Mouse (Mus musculus): Measurements from ENCODE around the gene Ccdc155. TPM values are rescaled to one million over a fixed set of nuclear protein-coding genes. Genes with fewer than 3 reads are reported as not detected.
A peak's percentile ranks its signal among the peaks of the same experiment; 100 is the strongest.
"Not testable (repeated sequence)": the region's sequence is repeated elsewhere in the genome, so short reads cannot be mapped to it uniquely, and the experiment has no call there.

The Ccdc155 gene
- polyA plus RNA-seq, 1 experiment from 2014 or later, result 0.64 TPM

GRCm38 (mm10) chr7:45182606-45183005, 22.1 kb downstream of the Ccdc155 start:
- H3K27ac ChIP-seq, result no peak overlapping the region
- H3K9ac ChIP-seq, result no peak overlapping the region
- H3K9me3 ChIP-seq, result no peaks in the 10 kb centered on the region
- H3K4me3 ChIP-seq (replicated peaks), result peak overlapping the region; percentile 32
- peaks cover 7% of the 10 kb centered on the region; the same call in 1 of the 2 replicates for H3K4me1 ChIP-seq
- H3K36me3 ChIP-seq, result no peaks in the 10 kb centered on the region
- no peak for ATAC-seq (ENCODE audit: insufficient read depth, low FRiP score, low read depth)
- H3K4me2 ChIP-seq, result peak overlapping the region; percentile 66
- peaks cover 89% of the 10 kb centered on the region for H3K27me3 ChIP-seq (replicated peaks)
- 11% methylated on average over 11 of the region's 11 CpGs for WGBS

- WGBS, result under 1% methylated on average over 34 of the region's 34 CpGs
- Histone ChIP-seq H3K4me2 (peak overlapping the region; percentile 66), H3K27ac (no peak overlapping the region), H3K36me3 (no peaks in the 10 kb centered on the region), H3K27me3 (replicated peaks) (peaks cover 93% of the 10 kb centered on the region), H3K4me3 (replicated peaks) (peak overlapping the region; percentile 32), H3K9me3 (no peaks in the 10 kb centered on the region), H3K9ac (no peak overlapping the region), H3K4me1 (peaks cover 7% of the 10 kb centered on the region; the same call in 1 of the 2 replicates)
- peak; percentile 93 for ATAC-seq (ENCODE audit: insufficient read depth, low FRiP score, low read depth)
Measured at GRCm38 (mm10) chr7:45182199-45182601, 22.5 kb downstream of the Ccdc155 start.

- 6% methylated on average over 35 of the region's 35 CpGs for WGBS
- Histone ChIP-seq H3K4me1 (peaks cover 7% of the 10 kb centered on the region; the same call in 1 of the 2 replicates), H3K36me3 (no peaks in the 10 kb centered on the region), H3K9me3 (no peaks in the 10 kb centered on the region), H3K27me3 (replicated peaks) (peaks cover 96% of the 10 kb centered on the region), H3K9ac (no peak overlapping the region), H3K4me2 (peak overlapping the region; percentile 66), H3K27ac (no peak overlapping the region), H3K4me3 (replicated peaks) (no peak overlapping the region)
- ATAC-seq (ENCODE audit: insufficient read depth, low FRiP score, low read depth), result no peak
Measured at GRCm38 (mm10) chr7:45181540-45181939, 23.2 kb downstream of the Ccdc155 start.

GRCm38 (mm10) chr7:45180896-45181477, 23.7 kb downstream of the Ccdc155 start, which contains the start of gene Pth2:
Gene Pth2 (plus strand): TSS chr7:45180995.
- no peak for ATAC-seq (ENCODE audit: insufficient read depth, low FRiP score, low read depth)
- Histone ChIP-seq H3K4me1 (peaks cover 12% of the 10 kb centered on the region), H3K4me3 (replicated peaks) (no peak within 1 kb of the TSS), H3K9me3 (no peaks in the 10 kb centered on the region), H3K27ac (no peak within 1 kb of the TSS), H3K27me3 (replicated peaks) (peaks cover 98% of the 10 kb centered on the region), H3K9ac (no peak within 1 kb of the TSS), H3K36me3 (no peaks in the 10 kb centered on the region), H3K4me2 (peak within 1 kb of the TSS; percentile 66)
- 18% methylated on average over 20 of the region's 20 CpGs for WGBS

- WGBS, result 23% methylated on average over 7 of the region's 7 CpGs
- Histone ChIP-seq H3K4me1 (peaks cover 13% of the 10 kb centered on the region), H3K27ac (no peak within 1 kb of the TSS), H3K27me3 (replicated peaks) (peaks cover 99% of the 10 kb centered on the region), H3K36me3 (no peaks in the 10 kb centered on the region), H3K9ac (no peak within 1 kb of the TSS), H3K4me2 (no peak within 1 kb of the TSS), H3K9me3 (no peaks in the 10 kb centered on the region), H3K4me3 (replicated peaks) (no peak within 1 kb of the TSS)
- no peak for ATAC-seq (ENCODE audit: insufficient read depth, low FRiP score, low read depth)
Measured at GRCm38 (mm10) chr7:45179469-45179868, 25.2 kb downstream of the Ccdc155 start, which contains the start of gene Gfy. Gene Gfy (minus strand): TSS chr7:45179569.

- Histone ChIP-seq H3K4me3 (replicated peaks) (no peak overlapping the region), H3K9ac (no peak overlapping the region), H3K27ac (no peak overlapping the region), H3K9me3 (no peaks in the 10 kb centered on the region), H3K4me1 (peaks cover 13% of the 10 kb centered on the region), H3K27me3 (replicated peaks) (peaks cover 96% of the 10 kb centered on the region), H3K4me2 (no peak overlapping the region), H3K36me3 (no peaks in the 10 kb centered on the region)
- no peak for ATAC-seq (ENCODE audit: insufficient read depth, low FRiP score, low read depth)
- 24% methylated on average over 7 of the region's 7 CpGs for WGBS
Measured at GRCm38 (mm10) chr7:45178550-45178949, 26.1 kb downstream of the Ccdc155 start.

- Histone ChIP-seq H3K27ac (no peak overlapping the region), H3K27me3 (replicated peaks) (peaks cover 86% of the 10 kb centered on the region), H3K4me1 (peaks cover 6% of the 10 kb centered on the region), H3K4me3 (replicated peaks) (peak overlapping the region; percentile 13; the same call in 1 of the 2 replicates), H3K4me2 (peak overlapping the region; percentile 32), H3K9me3 (no peaks in the 10 kb centered on the region), H3K9ac (no peak overlapping the region), H3K36me3 (no peaks in the 10 kb centered on the region)
- WGBS, result 3% methylated on average over 30 of the region's 31 CpGs
- ATAC-seq (ENCODE audit: insufficient read depth, low FRiP score, low read depth), result no peak
Measured at GRCm38 (mm10) chr7:45176356-45176755, 28.3 kb downstream of the Ccdc155 start.

GRCm38 (mm10) chr7:45175929-45176328, 28.8 kb downstream of the Ccdc155 start:
- peaks cover 6% of the 10 kb centered on the region for H3K4me1 ChIP-seq
- H3K4me3 ChIP-seq (replicated peaks), result peak overlapping the region; percentile 13; the same call in 1 of the 2 replicates
- H3K9me3 ChIP-seq, result no peaks in the 10 kb centered on the region
- under 1% methylated on average over 23 of the region's 23 CpGs for WGBS
- peaks cover 82% of the 10 kb centered on the region for H3K27me3 ChIP-seq (replicated peaks)
- no peak overlapping the region for H3K9ac ChIP-seq
- H3K27ac ChIP-seq, result no peak overlapping the region
- peak overlapping the region; percentile 32 for H3K4me2 ChIP-seq
- ATAC-seq (ENCODE audit: insufficient read depth, low FRiP score, low read depth), result no peak
- no peaks in the 10 kb centered on the region for H3K36me3 ChIP-seq

GRCm38 (mm10) chr7:45175398-45175797, 29.3 kb downstream of the Ccdc155 start:
- no peak for ATAC-seq (ENCODE audit: insufficient read depth, low FRiP score, low read depth)
- H3K27me3 ChIP-seq (replicated peaks), result peaks cover 76% of the 10 kb centered on the region
- H3K4me2 ChIP-seq, result no peak overlapping the region
- peaks cover 6% of the 10 kb centered on the region for H3K4me1 ChIP-seq
- no peak overlapping the region for H3K27ac ChIP-seq
- no peaks in the 10 kb centered on the region for H3K36me3 ChIP-seq
- H3K9ac ChIP-seq, result no peak overlapping the region
- H3K9me3 ChIP-seq, result no peaks in the 10 kb centered on the region
- no peak overlapping the region for H3K4me3 ChIP-seq (replicated peaks)
- 4% methylated on average over 13 of the region's 13 CpGs for WGBS

GRCm38 (mm10) chr7:45174567-45175280, 30.0 kb downstream of the Ccdc155 start:
- Histone ChIP-seq H3K4me1 (peaks cover 6% of the 10 kb centered on the region), H3K27ac (no peak overlapping the region), H3K9me3 (0 out of 2 replicates have a peak, but pooled peaks cover 3% of the 10 kb centered on the region), H3K36me3 (no peaks in the 10 kb centered on the region), H3K4me3 (replicated peaks) (no peak overlapping the region; the same call in 1 of the 2 replicates), H3K27me3 (replicated peaks) (peaks cover 76% of the 10 kb centered on the region), H3K4me2 (peak overlapping the region; percentile 11; the same call in 1 of the 2 replicates), H3K9ac (no peak overlapping the region)
- ATAC-seq (ENCODE audit: insufficient read depth, low FRiP score, low read depth), result no peak
- WGBS, result 5% methylated on average over 25 of the region's 29 CpGs

GRCm38 (mm10) chr7:45173772-45174171, 30.9 kb downstream of the Ccdc155 start:
- H3K27ac ChIP-seq; H3K36me3 ChIP-seq; ATAC-seq (ENCODE audit: insufficient read depth, low FRiP score, low read depth); H3K4me1 ChIP-seq; H3K4me2 ChIP-seq; H3K9ac ChIP-seq; H3K9me3 ChIP-seq; H3K4me3 ChIP-seq (replicated peaks): not testable (repeated sequence)
- WGBS, result 67% methylated on average over 1 of the region's 1 CpGs
- peaks cover 76% of the 10 kb centered on the region for H3K27me3 ChIP-seq (replicated peaks)

GRCm38 (mm10) chr7:45172974-45173373, 31.7 kb downstream of the Ccdc155 start:
- Histone ChIP-seq H3K36me3 (no peaks in the 10 kb centered on the region), H3K4me2 (no peak overlapping the region), H3K9me3 (0 out of 2 replicates have a peak, but pooled peaks cover 5% of the 10 kb centered on the region), H3K9ac (no peak overlapping the region), H3K4me1 (peaks cover 6% of the 10 kb centered on the region), H3K27me3 (replicated peaks) (peaks cover 76% of the 10 kb centered on the region), H3K4me3 (replicated peaks) (no peak overlapping the region), H3K27ac (no peak overlapping the region)
- no peak for ATAC-seq (ENCODE audit: insufficient read depth, low FRiP score, low read depth)
- 59% methylated on average over 7 of the region's 7 CpGs for WGBS

Measured in stomach, embryonic 15.5 days (tissue).